Mouse (Mus musculus): ENCODE results near the gene Gm21969. TPM values are rescaled to one million over a fixed set of nuclear protein-coding genes. Genes with fewer than 3 reads are reported as not detected.

Gm21969 gene
- polyA plus RNA-seq, 1 experiment from 2014 or later = not detected

GRCm38 (mm10) chr4:139624706-139625105, 21.7 kb downstream of the Gm21969 start:
- Histone ChIP-seq H3K4me3 (replicated peaks) (no peak overlapping the region), H3K27ac (no peak overlapping the region), H3K4me1 (peaks cover 20% of the 10 kb centered on the region), H3K9ac (no peak overlapping the region), H3K27me3 (no peaks in the 10 kb centered on the region), H3K9me3 (no peaks in the 10 kb centered on the region), H3K36me3 (replicated peaks) (no peaks in the 10 kb centered on the region), H3K4me2 (no peak overlapping the region)
- WGBS = 86% methylated on average over 10 of the region's 10 CpGs
- no peak for ATAC-seq (ENCODE audit: low FRiP score)

- Histone ChIP-seq H3K9ac (no peak overlapping the region), H3K4me2 (no peak overlapping the region)
Measured at GRCm38 (mm10) chr4:139627361-139627760, 24.4 kb downstream of the Gm21969 start.

GRCm38 (mm10) chr4:139630171-139630570, 27.2 kb downstream of the Gm21969 start:
- Histone ChIP-seq H3K27me3 (no peaks in the 10 kb centered on the region), H3K27ac (no peak overlapping the region), H3K36me3 (replicated peaks) (no peaks in the 10 kb centered on the region), H3K9me3 (no peaks in the 10 kb centered on the region), H3K4me3 (replicated peaks) (no peak overlapping the region), H3K4me2 (no peak overlapping the region), H3K4me1 (no peaks in the 10 kb centered on the region), H3K9ac (no peak overlapping the region)
- 71% methylated on average over 10 of the region's 10 CpGs for WGBS
- ATAC-seq (ENCODE audit: low FRiP score) = no peak

More at GRCm38 (mm10) chr4:139627361-139627760, 24.4 kb downstream of the Gm21969 start:
- H3K4me3 ChIP-seq (replicated peaks) = no peak overlapping the region
- H3K27me3 ChIP-seq = no peaks in the 10 kb centered on the region
- peaks cover 17% of the 10 kb centered on the region for H3K4me1 ChIP-seq
- WGBS = 94% methylated on average over 11 of the region's 11 CpGs
- no peaks in the 10 kb centered on the region for H3K9me3 ChIP-seq
- H3K27ac ChIP-seq = no peak overlapping the region
- H3K36me3 ChIP-seq (replicated peaks) = no peaks in the 10 kb centered on the region
- no peak for ATAC-seq (ENCODE audit: low FRiP score)

GRCm38 (mm10) chr4:139631141-139631540, 28.2 kb downstream of the Gm21969 start:
- H3K9me3 ChIP-seq = no peaks in the 10 kb centered on the region
- no peaks in the 10 kb centered on the region for H3K4me1 ChIP-seq
- no peak overlapping the region for H3K4me3 ChIP-seq (replicated peaks)
- H3K27me3 ChIP-seq = no peaks in the 10 kb centered on the region
- 0 out of 2 replicates have a peak, but pooled peaks cover 5% of the 10 kb centered on the region for H3K36me3 ChIP-seq (replicated peaks)
- H3K27ac ChIP-seq = no peak overlapping the region
- WGBS = 88% methylated on average over 5 of the region's 5 CpGs
- no peak overlapping the region for H3K4me2 ChIP-seq
- ATAC-seq (ENCODE audit: low FRiP score) = no peak
- no peak overlapping the region for H3K9ac ChIP-seq

- Histone ChIP-seq H3K36me3 (replicated peaks) (0 out of 2 replicates have a peak, but pooled peaks cover 5% of the 10 kb centered on the region), H3K9me3 (no peaks in the 10 kb centered on the region), H3K27ac (no peak overlapping the region), H3K4me1 (no peaks in the 10 kb centered on the region), H3K9ac (no peak overlapping the region), H3K27me3 (no peaks in the 10 kb centered on the region), H3K4me3 (replicated peaks) (no peak overlapping the region), H3K4me2 (no peak overlapping the region)
- 91% methylated on average over 7 of the region's 7 CpGs for WGBS
- ATAC-seq (ENCODE audit: low FRiP score) = no peak
Measured at GRCm38 (mm10) chr4:139631569-139632253, 28.7 kb downstream of the Gm21969 start.

GRCm38 (mm10) chr4:139632254-139632580, 29.2 kb downstream of the Gm21969 start:
- no peak overlapping the region for H3K9ac ChIP-seq
- H3K9me3 ChIP-seq = no peaks in the 10 kb centered on the region
- no peak overlapping the region for H3K4me2 ChIP-seq
- no peak overlapping the region for H3K27ac ChIP-seq
- no peaks in the 10 kb centered on the region for H3K4me1 ChIP-seq
- no peak overlapping the region for H3K4me3 ChIP-seq (replicated peaks)
- H3K36me3 ChIP-seq (replicated peaks) = 0 out of 2 replicates have a peak, but pooled peaks cover 9% of the 10 kb centered on the region
- ATAC-seq (ENCODE audit: low FRiP score) = no peak
- 90% methylated on average over 10 of the region's 10 CpGs for WGBS
- no peaks in the 10 kb centered on the region for H3K27me3 ChIP-seq

DNA sequence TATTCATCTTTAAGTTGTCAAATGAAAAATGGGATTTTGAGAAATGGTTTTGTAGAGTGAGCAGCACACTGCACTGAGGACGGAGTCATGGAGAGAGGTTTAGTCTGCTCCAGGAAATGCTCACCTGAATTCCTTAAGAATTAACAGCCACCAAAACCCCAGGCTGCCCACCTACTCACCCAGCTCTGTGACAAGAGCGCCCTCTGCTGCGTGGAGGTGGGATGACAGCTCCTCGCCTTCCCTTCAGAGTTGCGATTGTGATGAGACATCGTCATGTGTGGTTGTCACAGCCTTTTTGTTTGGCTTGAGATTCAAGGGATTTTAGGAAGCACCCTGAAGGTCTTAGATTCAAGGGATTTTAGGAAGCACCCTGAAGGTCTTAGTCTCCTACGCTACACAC, 33.4 kb downstream of the Gm21969 start:
- peaks cover 19% of the 10 kb centered on the region for H3K4me1 ChIP-seq
- H3K27ac ChIP-seq = no peak overlapping the region

GRCm38 (mm10) chr4:139637847-139638246, 34.9 kb downstream of the Gm21969 start:
- H3K9me3 ChIP-seq = no peaks in the 10 kb centered on the region
- no peak overlapping the region for H3K27ac ChIP-seq
- no peak overlapping the region for H3K4me3 ChIP-seq (replicated peaks)
- no peak for ATAC-seq (ENCODE audit: low FRiP score)
- 0 out of 2 replicates have a peak, but pooled peaks cover 10% of the 10 kb centered on the region for H3K36me3 ChIP-seq (replicated peaks)
- H3K27me3 ChIP-seq = peaks cover 30% of the 10 kb centered on the region
- H3K9ac ChIP-seq = no peak overlapping the region
- WGBS = 88% methylated on average over 9 of the region's 9 CpGs
- peaks cover 34% of the 10 kb centered on the region for H3K4me1 ChIP-seq
- no peak overlapping the region for H3K4me2 ChIP-seq

More for the DNA sequence above, 33.4 kb downstream of the Gm21969 start:
- WGBS = 25% methylated on average over 7 of the region's 7 CpGs
- Histone ChIP-seq H3K27me3 (peaks cover 15% of the 10 kb centered on the region), H3K9me3 (no peaks in the 10 kb centered on the region), H3K9ac (no peak overlapping the region), H3K4me3 (replicated peaks) (no peak overlapping the region), H3K4me2 (no peak overlapping the region), H3K36me3 (replicated peaks) (0 out of 2 replicates have a peak, but pooled peaks cover 10% of the 10 kb centered on the region)
- ATAC-seq (ENCODE audit: low FRiP score) = no peak

- no peak for ATAC-seq (ENCODE audit: low FRiP score)
- Histone ChIP-seq H3K27ac (no peak overlapping the region), H3K9ac (no peak overlapping the region), H3K36me3 (replicated peaks) (0 out of 2 replicates have a peak, but pooled peaks cover 10% of the 10 kb centered on the region), H3K4me3 (replicated peaks) (no peak overlapping the region), H3K27me3 (peaks cover 35% of the 10 kb centered on the region), H3K9me3 (no peaks in the 10 kb centered on the region), H3K4me2 (no peak overlapping the region), H3K4me1 (peaks cover 34% of the 10 kb centered on the region)
- WGBS = 94% methylated on average over 16 of the region's 16 CpGs
Measured at GRCm38 (mm10) chr4:139638356-139638755, 35.4 kb downstream of the Gm21969 start.

- Histone ChIP-seq H3K27ac (no peak overlapping the region), H3K4me2 (no peak overlapping the region), H3K27me3 (peaks cover 41% of the 10 kb centered on the region), H3K36me3 (replicated peaks) (0 out of 2 replicates have a peak, but pooled peaks cover 10% of the 10 kb centered on the region), H3K4me1 (peaks cover 36% of the 10 kb centered on the region), H3K9me3 (no peaks in the 10 kb centered on the region), H3K9ac (peak overlapping the region; percentile 40), H3K4me3 (replicated peaks) (no peak overlapping the region)
- no peak for ATAC-seq (ENCODE audit: low FRiP score)
- WGBS = 34% methylated on average over 12 of the region's 12 CpGs
Measured at GRCm38 (mm10) chr4:139639801-139640200, 36.8 kb downstream of the Gm21969 start.

- Histone ChIP-seq H3K27ac (no peak overlapping the region), H3K9ac (no peak overlapping the region), H3K4me2 (no peak overlapping the region), H3K4me1 (peaks cover 38% of the 10 kb centered on the region), H3K27me3 (peaks cover 41% of the 10 kb centered on the region), H3K9me3 (no peaks in the 10 kb centered on the region), H3K4me3 (replicated peaks) (no peak overlapping the region), H3K36me3 (replicated peaks) (0 out of 2 replicates have a peak, but pooled peaks cover 9% of the 10 kb centered on the region)
- ATAC-seq (ENCODE audit: low FRiP score) = no peak
- 72% methylated on average over 12 of the region's 12 CpGs for WGBS
Measured at GRCm38 (mm10) chr4:139640333-139640732, 37.3 kb downstream of the Gm21969 start.

GRCm38 (mm10) chr4:139640775-139641174, 37.8 kb downstream of the Gm21969 start:
- 74% methylated on average over 6 of the region's 6 CpGs for WGBS
- no peak overlapping the region for H3K4me2 ChIP-seq
- 0 out of 2 replicates have a peak, but pooled peaks cover 5% of the 10 kb centered on the region for H3K36me3 ChIP-seq (replicated peaks)
- no peak overlapping the region for H3K9ac ChIP-seq
- no peak overlapping the region for H3K4me3 ChIP-seq (replicated peaks)
- no peaks in the 10 kb centered on the region for H3K9me3 ChIP-seq
- H3K27ac ChIP-seq = no peak overlapping the region
- no peak for ATAC-seq (ENCODE audit: low FRiP score)
- peaks cover 38% of the 10 kb centered on the region for H3K4me1 ChIP-seq
- H3K27me3 ChIP-seq = peaks cover 41% of the 10 kb centered on the region

Measured in forebrain, embryonic 12.5 days (tissue).